Mouse (Mus musculus) skeletal muscle tissue, adult 2 months (tissue): ENCODE data around the gene Acaa1b.

ENCODE experiments used
- DNase-seq: peaks from one replicate; pipeline ENCODE4 v3.0.0-alpha.2; 2012; ENCODE audit warnings: low read depth, low spot score

The Acaa1b gene

GRCm38 (mm10) chr9:119144696-119145095, 12.2 kb downstream of the Acaa1b start:
- no peak for DNase-seq

GRCm38 (mm10) chr9:119143372-119143771, 13.5 kb downstream of the Acaa1b start:
- DNase-seq, result no peak

GRCm38 (mm10) chr9:119142066-119142465, 14.8 kb downstream of the Acaa1b start:
- DNase-seq, result no peak

DNA sequence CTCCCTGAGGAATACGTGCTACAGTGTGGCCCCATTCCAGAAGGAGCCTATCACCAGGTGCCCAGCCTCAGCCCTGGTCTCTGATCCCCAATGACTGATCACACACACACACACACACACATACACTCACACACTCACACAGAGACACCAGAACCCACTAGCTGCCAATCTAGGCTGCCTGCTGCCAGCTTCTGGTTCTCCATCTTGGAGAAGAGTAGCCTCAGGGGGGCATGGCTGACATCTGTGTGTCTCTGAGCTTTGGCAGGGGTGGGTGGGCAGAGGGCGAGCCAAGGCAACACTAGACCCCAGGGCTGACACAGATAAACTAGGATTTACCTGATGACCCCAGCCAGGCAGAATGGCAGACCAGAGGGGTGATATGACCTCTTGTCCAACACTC, 18.1 kb downstream of the Acaa1b start:
- DNase-seq, result no peak

DNA sequence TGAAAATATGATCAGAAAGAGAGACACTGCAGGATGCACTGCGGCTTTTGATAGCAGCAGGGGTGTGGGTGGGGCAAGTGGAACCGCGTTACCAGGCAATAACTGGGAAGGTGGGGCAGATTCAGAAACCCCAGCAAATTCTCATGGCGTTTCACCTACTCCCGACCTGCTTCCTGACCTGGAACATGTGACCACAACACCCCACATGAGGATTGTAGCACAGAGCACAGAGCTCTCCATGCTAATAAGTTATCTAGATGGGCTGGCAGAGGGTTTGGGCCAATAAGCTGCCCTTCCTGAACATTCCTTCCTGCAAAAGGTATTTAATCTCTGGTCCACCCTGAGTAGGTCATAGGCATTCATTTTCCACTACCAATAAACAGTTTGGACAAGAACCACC, 26.2 kb downstream of the Acaa1b start:
- no peak for DNase-seq

DNA sequence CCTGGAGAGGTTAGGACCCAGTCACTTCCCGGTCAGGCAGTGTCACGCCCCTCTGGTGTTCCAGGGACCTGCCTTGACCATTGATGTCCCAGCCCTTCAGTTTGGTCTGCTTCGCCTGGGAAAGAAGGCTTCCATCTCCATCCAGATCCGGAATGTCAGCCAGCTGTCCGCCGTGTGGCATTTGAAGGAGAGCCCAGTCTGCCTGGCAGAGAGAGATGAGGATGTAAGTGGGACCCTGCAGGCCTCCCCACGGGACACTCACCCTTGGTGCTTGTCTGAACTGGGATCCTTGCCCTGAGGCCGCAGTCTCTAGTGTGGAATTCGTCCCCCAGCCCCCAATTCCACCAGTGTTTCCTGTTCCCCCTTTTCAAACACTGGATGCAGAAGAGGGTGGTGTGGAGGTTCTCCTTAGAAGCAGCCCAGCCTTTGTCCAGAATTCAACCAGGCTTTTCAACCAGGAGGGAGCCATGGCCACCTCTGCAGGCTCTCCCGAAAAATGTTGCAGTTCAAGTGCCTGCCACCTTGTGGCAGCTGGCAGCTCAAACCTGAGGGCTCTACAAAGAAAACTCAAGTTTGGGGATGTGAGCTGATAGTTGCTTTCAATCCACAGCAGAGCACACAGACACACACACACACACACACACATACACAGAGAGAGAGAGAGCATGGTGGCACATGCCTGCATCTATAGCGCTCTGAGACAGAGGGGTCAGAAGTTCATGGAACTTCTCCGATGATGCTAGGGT, 28.3 kb downstream of the Acaa1b start:
- no peak for DNase-seq

DNA sequence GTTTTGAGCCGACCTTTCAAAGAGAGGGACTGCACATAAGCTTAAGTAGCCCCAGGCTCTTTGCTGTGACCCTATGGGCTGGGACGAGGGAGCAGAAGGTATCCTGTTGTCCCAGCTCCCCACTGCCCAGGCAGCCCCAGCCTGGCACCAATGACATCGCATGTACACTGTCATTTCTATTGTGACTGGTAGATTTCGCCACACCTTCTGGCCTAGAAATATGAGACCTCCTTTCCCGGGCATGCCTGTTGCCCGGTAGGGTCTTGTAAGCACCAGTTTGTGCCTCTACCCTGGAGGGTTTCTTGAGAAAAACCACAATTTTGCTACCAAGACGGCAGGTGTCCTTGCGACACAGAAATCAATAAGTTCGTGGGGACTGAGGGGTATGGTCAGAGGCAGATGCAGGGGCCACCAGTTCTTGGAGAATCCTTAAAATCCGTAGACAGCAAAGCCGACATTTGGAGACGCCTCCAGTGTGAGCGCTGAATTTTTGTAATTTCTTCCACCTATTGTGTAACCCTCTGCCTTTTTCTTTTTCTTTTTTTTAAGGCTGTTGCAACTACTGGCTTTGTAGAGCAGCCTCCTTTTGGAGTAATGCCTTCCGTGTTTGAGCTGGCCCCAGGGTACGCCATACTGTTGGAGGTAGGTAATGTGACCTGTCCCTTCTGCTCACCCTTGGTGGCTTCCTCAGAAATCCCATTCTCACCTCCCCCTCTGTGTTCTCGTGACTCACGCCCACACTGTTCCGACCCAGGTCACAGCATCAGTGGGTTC, 34.1 kb downstream of the Acaa1b start:
- DNase-seq, result no peak

DNA sequence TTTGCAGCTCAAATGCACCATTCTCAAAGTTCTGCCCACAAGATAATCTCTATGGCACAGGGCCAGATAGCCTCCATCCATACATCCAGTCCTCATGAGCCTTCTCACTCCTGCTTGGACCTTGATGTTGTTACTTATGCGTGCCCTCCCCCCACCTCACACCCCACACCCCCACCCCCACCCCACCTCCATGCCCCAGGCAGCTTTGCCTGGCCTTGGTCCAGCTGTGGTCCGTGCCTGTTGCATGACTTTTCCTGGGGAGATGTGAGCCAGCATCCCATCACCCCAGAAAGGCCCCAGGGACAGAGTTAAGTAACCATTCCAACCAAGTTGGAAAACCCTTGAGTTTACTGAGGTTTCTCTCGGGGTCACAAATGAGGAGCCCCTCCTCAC, 36.7 kb downstream of the Acaa1b start:
- DNase-seq, result no peak

GRCm38 (mm10) chr9:119119409-119120167, 37.3 kb downstream of the Acaa1b start:
- no peak for DNase-seq

- DNase-seq, result no peak
These were observed 42.0 kb downstream of the Acaa1b start for GRCm38 (mm10) chr9:119114911-119115310.

GRCm38 (mm10) chr9:119110640-119111039, 46.3 kb downstream of the Acaa1b start:
- DNase-seq, result peak; percentile 75

DNA sequence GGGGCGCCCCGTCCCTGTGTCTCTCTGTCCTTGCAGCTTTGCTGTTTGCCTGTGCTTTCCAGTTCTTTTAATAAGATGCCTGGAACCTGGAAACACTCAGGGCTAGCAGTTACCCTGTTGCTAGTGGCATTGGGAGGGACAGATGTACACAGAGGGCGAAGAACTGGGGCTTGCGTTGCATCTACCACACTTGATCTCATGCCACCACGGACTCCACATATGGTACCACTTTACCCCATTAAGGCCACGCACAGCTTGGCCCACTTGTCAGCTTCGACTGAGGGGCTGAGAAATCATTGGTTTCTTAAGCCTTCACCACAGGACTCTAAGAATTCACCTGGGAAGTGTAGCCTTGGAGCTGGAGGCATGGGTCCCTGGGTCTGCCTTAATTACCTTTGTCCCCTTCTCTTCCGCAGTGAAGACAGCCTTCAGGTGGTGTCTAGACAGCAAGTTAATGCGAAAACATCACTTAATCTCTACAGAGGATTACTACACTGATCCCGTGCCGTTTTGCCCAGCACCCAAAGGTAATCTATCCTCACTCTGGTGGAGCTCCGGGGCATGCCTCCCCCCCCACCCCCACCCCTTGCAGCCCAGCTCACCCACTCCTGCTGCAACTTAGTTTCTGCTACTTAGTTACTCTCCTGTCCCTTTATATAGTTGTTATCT, 47.1 kb downstream of the Acaa1b start:
- no peak for DNase-seq

DNA sequence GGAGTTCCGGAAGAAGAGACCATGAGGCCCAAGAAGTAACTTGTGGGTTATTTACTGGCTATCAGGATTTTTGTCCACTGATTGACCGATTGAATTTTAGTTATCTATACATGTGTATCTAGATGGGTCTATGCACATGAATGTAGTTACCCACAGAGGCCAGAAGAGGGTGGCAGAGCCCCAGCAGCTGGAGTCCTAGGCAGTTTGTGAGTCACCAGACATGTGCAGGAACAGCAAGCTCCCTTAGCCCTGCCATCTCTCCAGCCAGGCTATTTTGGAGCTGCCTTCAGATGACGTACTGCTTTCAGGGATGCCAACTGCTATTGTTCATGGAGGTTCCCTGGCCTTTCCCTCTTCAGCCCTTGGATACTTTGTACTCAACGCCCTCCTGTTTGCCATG, 49.3 kb downstream of the Acaa1b start:
- DNase-seq, result no peak

- no peak for DNase-seq
These were observed 54.1 kb downstream of the Acaa1b start for GRCm38 (mm10) chr9:119102783-119103113.

DNA sequence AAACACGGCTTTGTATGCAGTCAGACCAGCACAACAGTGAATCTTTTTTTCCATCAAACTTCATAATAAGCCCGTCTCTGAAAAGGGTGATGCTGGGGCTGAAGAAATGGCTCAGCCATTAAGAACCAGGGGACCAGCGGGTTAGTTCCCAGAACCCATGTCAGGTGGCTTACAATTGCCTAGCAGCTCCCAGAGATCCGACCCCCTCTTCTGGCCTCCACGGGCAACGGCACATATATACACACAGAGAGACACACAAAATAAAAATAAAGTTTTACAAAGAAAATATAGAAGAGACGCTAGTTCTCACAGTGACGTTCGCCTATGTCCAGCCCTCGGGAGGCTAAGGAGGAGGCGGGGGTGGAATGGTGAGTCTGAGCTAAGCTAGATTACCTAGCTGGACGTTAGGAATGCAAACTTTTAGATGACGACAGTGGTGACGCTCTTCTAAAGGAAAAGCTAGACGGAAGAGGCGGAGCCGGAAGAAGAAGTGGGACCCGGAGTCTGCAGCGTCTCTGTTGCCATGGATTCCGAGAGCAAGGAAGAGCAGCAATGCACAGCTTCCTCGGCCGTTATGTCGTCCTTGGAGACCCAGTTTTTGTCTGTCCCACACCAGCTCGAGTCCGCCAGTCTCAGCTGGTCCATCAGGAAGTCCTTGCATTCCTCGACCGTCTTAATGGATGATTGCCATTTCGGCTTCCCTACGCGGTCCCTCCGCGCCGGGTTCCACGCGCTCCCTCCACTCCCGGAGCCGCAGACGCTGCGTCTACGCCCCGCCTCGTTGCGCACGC, 54.7 kb downstream of the Acaa1b start, which contains the start of gene Dlec1:
Dlec1 (plus strand) TSS at position 487 of the 791 bp plus-strand sequence.
- peak; percentile 57 for DNase-seq

GRCm38 (mm10) chr9:119100177-119100898, 56.6 kb downstream of the Acaa1b start:
- DNase-seq, result no peak
